Mouse (Mus musculus): Measurements from ENCODE around the gene Celf2.

The Celf2 gene

GRCm38 (mm10) chr2:6728840-6729252, 780.5 kb downstream of the Celf2 start:
- no peak for DNase-seq (ENCODE audit: low spot score)

- DNase-seq (ENCODE audit: low spot score), result no peak
These were observed 782.0 kb downstream of the Celf2 start for GRCm38 (mm10) chr2:6727366-6727765.

- no peak for DNase-seq (ENCODE audit: low spot score)
These were observed 783.3 kb downstream of the Celf2 start for GRCm38 (mm10) chr2:6726071-6726470.

- no peak for DNase-seq (ENCODE audit: low spot score)
These were observed 785.8 kb downstream of the Celf2 start for GRCm38 (mm10) chr2:6723602-6724001.

- DNase-seq (ENCODE audit: low spot score), result no peak
These were observed 787.6 kb downstream of the Celf2 start for GRCm38 (mm10) chr2:6721460-6722401.

- DNase-seq (ENCODE audit: low spot score), result no peak
These were observed 788.5 kb downstream of the Celf2 start for GRCm38 (mm10) chr2:6720753-6721459.

- no peak for DNase-seq (ENCODE audit: low spot score)
These were observed 790.5 kb downstream of the Celf2 start for GRCm38 (mm10) chr2:6718864-6719263.

- no peak for DNase-seq (ENCODE audit: low spot score)
These were observed 791.4 kb downstream of the Celf2 start for GRCm38 (mm10) chr2:6717953-6718352.

DNA sequence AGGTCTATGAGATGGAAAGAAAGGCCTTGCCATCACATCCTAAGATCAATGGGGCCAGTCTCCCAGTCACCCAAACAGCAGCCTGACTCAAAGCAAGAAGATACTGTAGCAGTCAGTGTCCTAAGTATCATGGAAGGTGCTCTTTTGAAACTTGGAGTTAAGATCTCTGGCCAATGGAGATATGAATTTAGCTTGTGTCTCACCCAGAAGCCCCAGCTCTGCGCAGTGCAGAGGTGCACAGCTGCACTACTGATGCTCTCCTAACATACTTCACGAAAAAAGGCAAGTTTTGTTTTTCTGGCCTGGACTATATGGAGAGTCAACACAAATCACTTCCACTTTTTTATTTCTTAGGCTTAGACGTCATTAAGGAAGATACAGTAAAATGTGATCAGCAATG, 793.8 kb downstream of the Celf2 start:
- no peak for DNase-seq (ENCODE audit: low spot score)

GRCm38 (mm10) chr2:6713529-6713928, 795.8 kb downstream of the Celf2 start:
- no peak for DNase-seq (ENCODE audit: low spot score)

DNA sequence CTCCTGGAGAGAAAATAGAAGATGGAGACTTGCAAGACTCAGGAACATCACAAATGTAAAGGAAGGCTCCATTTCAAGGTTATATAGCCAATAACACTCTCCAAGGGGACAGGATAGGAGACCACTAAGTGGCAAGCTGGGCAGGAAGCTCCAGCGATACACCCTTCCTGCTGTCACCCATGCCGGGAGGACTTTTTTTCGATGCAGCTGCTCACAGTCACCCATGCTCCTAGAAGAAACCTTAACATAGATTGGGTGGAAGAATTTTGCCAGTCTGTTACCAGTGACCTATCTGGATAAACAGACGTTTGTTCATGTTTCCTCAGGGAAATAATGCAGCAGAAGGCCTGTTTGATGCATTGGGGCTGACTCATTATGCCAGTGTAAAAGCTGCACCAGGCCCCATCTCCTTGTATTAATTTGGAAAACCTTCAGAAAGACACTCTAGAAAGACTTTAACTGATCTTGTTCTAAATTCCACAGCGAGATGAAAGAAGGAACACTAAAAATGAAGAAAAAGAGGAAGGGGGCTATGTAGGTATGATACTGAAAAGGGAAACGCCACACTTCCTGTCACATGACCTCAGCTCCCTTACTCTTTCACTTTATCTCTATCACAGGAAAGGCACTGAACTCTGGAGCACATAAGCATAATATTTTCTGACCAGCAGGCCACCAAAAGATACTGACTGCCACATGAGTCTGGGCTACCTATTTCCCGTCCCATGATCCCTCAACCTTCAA, 798.5 kb downstream of the Celf2 start:
- no peak for DNase-seq (ENCODE audit: low spot score)

DNA sequence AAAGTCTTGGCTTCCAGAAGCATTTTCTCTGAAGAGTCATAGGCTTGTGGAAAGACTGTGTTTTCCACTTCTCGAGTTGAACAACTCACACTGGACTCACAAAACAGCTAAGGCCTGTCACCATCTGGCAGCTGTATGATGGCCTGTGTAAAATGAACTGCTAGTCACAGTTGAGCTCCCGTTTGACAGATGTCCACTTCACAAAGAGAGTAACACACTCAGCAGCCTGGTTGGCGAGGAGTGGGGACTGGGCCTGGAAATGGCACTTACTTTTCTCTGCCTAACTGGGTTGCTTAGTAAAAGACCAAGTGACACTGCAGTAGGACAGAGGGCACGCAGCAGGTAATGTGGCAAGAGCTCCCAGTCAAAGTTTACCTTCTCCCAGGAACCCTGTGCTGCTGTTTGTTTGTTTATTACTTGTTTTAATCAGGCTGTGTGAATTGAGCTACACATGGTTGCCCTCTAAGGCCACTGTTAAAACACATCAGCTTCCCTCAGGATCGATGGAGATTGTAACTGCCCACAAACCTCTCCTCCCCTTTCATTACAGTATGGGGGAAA, 801.3 kb downstream of the Celf2 start:
- DNase-seq (ENCODE audit: low spot score), result no peak

DNA sequence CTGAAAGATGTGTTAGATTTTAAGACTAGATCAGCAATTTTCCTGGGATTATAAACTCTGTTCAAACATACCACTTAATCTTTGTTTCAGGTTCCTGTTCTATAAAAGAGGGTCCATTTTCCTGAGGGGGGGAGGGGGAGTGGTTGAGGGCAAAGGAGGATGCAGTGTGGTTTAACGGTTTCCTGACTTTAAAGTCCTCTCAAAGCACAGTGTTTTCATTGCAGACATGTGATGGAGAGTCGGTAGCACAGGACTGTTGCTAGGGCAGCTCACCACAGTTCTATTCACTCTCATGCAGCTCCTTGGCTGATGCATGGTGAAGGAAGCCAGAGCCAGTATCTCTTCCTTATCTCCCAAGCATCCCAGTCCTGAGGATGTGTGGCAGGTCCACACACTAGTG, 802.1 kb downstream of the Celf2 start:
- DNase-seq (ENCODE audit: low spot score), result no peak

GRCm38 (mm10) chr2:6705929-6706739, 803.2 kb downstream of the Celf2 start:
- no peak for DNase-seq (ENCODE audit: low spot score)

- DNase-seq (ENCODE audit: low spot score), result no peak
These were observed 803.9 kb downstream of the Celf2 start for GRCm38 (mm10) chr2:6705475-6705874.

DNA sequence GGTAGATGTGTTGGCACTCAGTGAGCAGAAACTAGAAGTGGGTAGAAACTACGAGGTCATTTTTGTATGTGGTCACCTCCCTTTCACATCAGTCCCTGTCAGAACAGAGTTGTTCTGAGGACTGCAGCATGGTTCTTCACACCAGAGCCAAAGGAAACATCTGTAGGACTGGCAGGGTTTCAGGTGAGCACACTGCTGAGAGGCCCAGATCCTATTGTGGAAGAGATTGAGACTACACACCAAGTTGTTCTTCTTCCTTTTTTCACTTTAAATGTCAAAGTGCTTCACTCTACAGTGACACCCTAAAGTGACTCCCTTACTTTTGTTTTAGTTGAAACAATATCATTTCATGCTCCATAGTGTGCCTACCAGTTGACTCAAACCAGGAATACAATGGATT, 804.6 kb downstream of the Celf2 start:
- DNase-seq (ENCODE audit: low spot score), result no peak

DNA sequence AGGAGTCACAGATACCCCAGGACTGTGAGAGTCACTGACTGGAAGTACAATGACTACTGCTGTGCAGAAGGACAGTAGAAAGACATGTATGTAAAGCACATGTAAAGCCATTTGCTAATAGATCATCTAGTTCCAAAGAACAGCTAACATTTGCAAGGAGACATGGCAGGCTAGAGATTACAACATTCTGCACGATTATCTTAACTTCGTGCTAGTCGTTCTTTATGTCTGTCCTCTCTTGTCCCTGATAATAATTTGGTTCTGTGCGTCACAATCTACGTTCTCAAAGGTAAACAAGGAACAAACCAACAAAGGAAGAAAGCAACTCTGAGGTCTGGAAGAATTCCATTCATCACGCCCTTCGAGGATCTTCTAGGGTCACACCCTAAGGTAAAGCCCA, 805.0 kb downstream of the Celf2 start:
- DNase-seq (ENCODE audit: low spot score), result no peak

DNA sequence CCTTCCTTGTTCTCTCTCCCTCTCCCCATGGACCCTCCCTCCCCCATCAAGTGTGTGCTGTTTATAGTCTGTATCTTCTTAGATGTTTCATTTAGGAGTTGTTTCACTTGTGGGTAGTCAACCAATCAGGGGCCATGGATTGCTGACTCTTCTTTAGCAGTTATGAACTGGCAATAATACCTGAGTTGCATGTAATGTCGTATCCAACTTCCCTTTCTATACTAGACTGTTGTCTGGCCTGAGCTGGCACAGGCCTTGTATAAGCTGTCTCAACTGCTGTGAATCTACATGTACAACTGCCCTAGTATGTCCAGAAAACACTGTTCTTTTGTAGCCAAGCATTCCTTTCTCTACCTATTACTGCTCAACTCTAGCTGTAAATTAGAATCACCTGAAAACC, 813.0 kb downstream of the Celf2 start:
- DNase-seq (ENCODE audit: low spot score), result no peak

GRCm38 (mm10) chr2:6695353-6695951, 813.9 kb downstream of the Celf2 start:
- DNase-seq (ENCODE audit: low spot score), result no peak

DNA sequence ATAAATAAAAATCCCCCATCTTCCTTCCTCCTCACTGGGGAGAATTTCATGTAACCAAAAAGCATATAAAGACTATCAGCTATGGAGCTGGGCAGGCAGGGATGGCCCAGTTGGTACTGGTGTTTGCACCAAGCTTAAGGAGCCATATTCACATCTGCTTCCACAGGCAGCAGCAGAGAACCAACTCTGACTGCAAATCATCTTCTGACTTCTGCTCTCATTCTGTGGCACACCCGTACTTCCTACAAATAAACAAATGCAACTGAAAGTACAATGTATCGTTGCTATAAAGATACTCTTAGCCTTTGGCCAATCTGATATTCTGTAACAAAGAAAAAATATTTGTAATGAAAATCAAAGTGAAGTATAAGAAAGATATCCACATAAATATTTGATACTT, 819.7 kb downstream of the Celf2 start:
- DNase-seq (ENCODE audit: low spot score), result no peak

GRCm38 (mm10) chr2:6678231-6678630, 831.1 kb downstream of the Celf2 start:
- DNase-seq (ENCODE audit: low spot score), result no peak

Measured in testis, postnatal 10 days (tissue).